Mouse (Mus musculus) MEL (cell line): ENCODE results near the gene 2900011O08Rik. TPM values are rescaled to one million over a fixed set of nuclear protein-coding genes. Genes with fewer than 3 reads are reported as not detected.

Experiments used
- DNase-seq: peaks from one replicate; pipeline ENCODE4 v3.0.0; 2011; ENCODE audit warnings: low read depth, low spot score
- H3K27ac ChIP-seq: 2 replicates; pipeline ENCODE4 v1.5.1; 2012; ENCODE audit warnings: low read depth, mild to moderate bottlenecking, control low read depth, low read length, moderate library complexity; ENCODE audit not compliant: control insufficient read depth
- H3K27me3 ChIP-seq, 2 experiments: fragments of 150-350 bp in 1 of 2; sonication (generic) in 1 of 2; 2 replicates each; pipeline ENCODE4 v1.6.1; 2012; ENCODE audit warnings: low read length in 2 of 2, mild to moderate bottlenecking in 2 of 2, improper control_type of control experiment in 1 of 2, moderate library complexity in 1 of 2; ENCODE audit not compliant: insufficient read depth in 2 of 2, control insufficient read depth in 1 of 2
- H3K36me3 ChIP-seq, 2 experiments: 2 replicates each; pipeline ENCODE4 v1.6.1; 2012 to 2014; ENCODE audit warnings: low read length in 2 of 2, improper control_type of control experiment in 1 of 2, inconsistent platforms in 1 of 2, mild to moderate bottlenecking in 1 of 2; ENCODE audit not compliant: insufficient read depth in 2 of 2, control insufficient read depth in 1 of 2
- H3K4me1 ChIP-seq, 2 experiments: fragments of 150-350 bp in 1 of 2; sonication (generic) in 1 of 2; 2 replicates each; pipeline ENCODE4 v1.6.1; 2012; ENCODE audit warnings: low read length in 2 of 2, improper control_type of control experiment in 1 of 2, mild to moderate bottlenecking in 1 of 2; ENCODE audit not compliant: insufficient read depth in 2 of 2, control insufficient read depth in 1 of 2
- H3K4me3 ChIP-seq, 2 experiments: fragments of 150-350 bp in 1 of 2; sonication (generic) in 1 of 2; 2 replicates each; pipeline ENCODE4 v1.5.1; 2012; ENCODE audit warnings: low read depth in 2 of 2, low read length in 2 of 2, mild to moderate bottlenecking in 2 of 2, moderate library complexity in 2 of 2, control low read depth in 1 of 2, improper control_type of control experiment in 1 of 2; ENCODE audit not compliant: control insufficient read depth in 1 of 2, insufficient read depth in 1 of 2
- H3K79me2 ChIP-seq: 2 replicates; pipeline ENCODE4 v1.6.1; 2012; ENCODE audit warnings: mild to moderate bottlenecking, low read length, moderate library complexity; ENCODE audit not compliant: control insufficient read depth, poor library complexity, insufficient read depth
- H3K9ac ChIP-seq: 2 replicates; pipeline ENCODE4 v1.6.1; 2012; ENCODE audit warnings: low read depth, mild to moderate bottlenecking, control low read depth, low read length, moderate library complexity; ENCODE audit not compliant: control insufficient read depth, poor library complexity, severe bottlenecking
- H3K9me3 ChIP-seq: fragments of 150-350 bp; sonication (generic); replicated peaks from 2 replicates; pipeline ENCODE4 v1.6.1; 2012; ENCODE audit warnings: mild to moderate bottlenecking, low read length, improper control_type of control experiment, moderate library complexity; ENCODE audit not compliant: insufficient read depth
- CHD1 ChIP-seq: IDR thresholded peaks from 2 replicates; pipeline ENCODE4 v1.6.1; 2012; ENCODE audit warnings: low read depth, mild to moderate bottlenecking, inconsistent platforms, low read length, improper control_type of control experiment
- EP300 ChIP-seq, 2 experiments: IDR thresholded peaks; 2 replicates each; pipeline ENCODE4 v1.6.1; 2011; ENCODE audit warnings: improper control_type of control experiment in 2 of 2, low read length in 2 of 2, low read depth in 1 of 2, mild to moderate bottlenecking in 1 of 2
- GABPA ChIP-seq: IDR thresholded peaks from 2 replicates; pipeline ENCODE4 v1.6.1; 2012; ENCODE audit warnings: low read depth, mild to moderate bottlenecking, inconsistent platforms, low read length, improper control_type of control experiment, moderate library complexity
- JUND ChIP-seq: IDR thresholded peaks from 2 replicates; pipeline ENCODE4 v1.6.1; 2011; ENCODE audit warnings: low read depth, mild to moderate bottlenecking, improper control_type of control experiment, low read length
- KAT2A ChIP-seq: conservative IDR thresholded peaks from 2 replicates; pipeline ENCODE4 v1.6.1; 2012; ENCODE audit warnings: low read depth, low read length, improper control_type of control experiment, inconsistent platforms
- MAFK ChIP-seq: IDR thresholded peaks from 2 replicates; pipeline ENCODE4 v1.6.1; 2011; ENCODE audit warnings: low read depth, mild to moderate bottlenecking, low read length, improper control_type of control experiment, borderline replicate concordance
- MYB ChIP-seq: IDR thresholded peaks from 2 replicates; pipeline ENCODE4 v1.6.1; 2011; ENCODE audit warnings: mild to moderate bottlenecking, low read depth, low read length, improper control_type of control experiment
- MYC ChIP-seq: IDR thresholded peaks from 2 replicates; pipeline ENCODE4 v1.6.1; 2011; ENCODE audit warnings: low read depth, mild to moderate bottlenecking, low read length, improper control_type of control experiment, moderate library complexity
- NRF1 ChIP-seq: IDR thresholded peaks from 2 replicates; pipeline ENCODE4 v1.6.1; 2014; ENCODE audit warnings: low read depth, mild to moderate bottlenecking, inconsistent platforms, low read length, improper control_type of control experiment, moderate library complexity; ENCODE audit not compliant: poor library complexity, insufficient read depth, severe bottlenecking
- POLR2AphosphoS5 ChIP-seq: IDR thresholded peaks from 2 replicates; pipeline ENCODE4 v1.6.1; 2012; ENCODE audit warnings: low read depth, borderline replicate concordance, mild to moderate bottlenecking, inconsistent platforms, low read length, moderate library complexity, mixed read lengths
- RAD21 ChIP-seq: IDR thresholded peaks from 2 replicates; pipeline ENCODE4 v1.6.1; 2011; ENCODE audit warnings: mild to moderate bottlenecking, low read depth, low read length, improper control_type of control experiment
- RCOR1 ChIP-seq: IDR thresholded peaks from 2 replicates; pipeline ENCODE4 v1.6.1; 2012; ENCODE audit warnings: low read depth, mild to moderate bottlenecking, inconsistent platforms, low read length, improper control_type of control experiment
- SMC3 ChIP-seq: IDR thresholded peaks from 2 replicates; pipeline ENCODE4 v1.6.1; 2011; ENCODE audit warnings: low read depth, low read length, improper control_type of control experiment
- ZC3H11A ChIP-seq: IDR thresholded peaks from 2 replicates; pipeline ENCODE4 v1.6.1; 2012; ENCODE audit warnings: low read depth, mild to moderate bottlenecking, inconsistent platforms, low read length, improper control_type of control experiment
- ZKSCAN1 ChIP-seq: IDR thresholded peaks from 2 replicates; pipeline ENCODE4 v1.6.1; 2012; ENCODE audit warnings: low read depth, mild to moderate bottlenecking, inconsistent platforms, low read length, improper control_type of control experiment, moderate library complexity
- ZNF384 ChIP-seq: IDR thresholded peaks from 2 replicates; pipeline ENCODE4 v1.6.1; 2012; ENCODE audit warnings: low read depth, mild to moderate bottlenecking, inconsistent platforms, low read length, improper control_type of control experiment
- polyA plus RNA-seq, 2 experiments: library from polyadenylated mRNA; stranded (reverse) in 1 of 2; unstranded in 1 of 2; fragments of >175 nt in 1 of 2; fragments of >200 nt in 1 of 2; gene quantifications; 2 replicates each; pipeline versions ENCODE4 v1.2.1 to v1.2.4; 2012; ENCODE audit warnings: low replicate concordance in 2 of 2, low read depth in 1 of 2; ENCODE audit not compliant: insufficient read length in 2 of 2, insufficient read depth in 1 of 2, missing spikeins in 1 of 2
- total RNA-seq: library from RNA; depleted of rRNA; stranded (reverse); fragments of 300-350 nt; gene quantifications from 2 replicates; pipeline ENCODE4 v1.2.3, GENCODE M21; 2012

The 2900011O08Rik gene
- total and polyA plus RNA-seq, 3 experiments = 0.04 TPM; not detected in 2

DNA sequence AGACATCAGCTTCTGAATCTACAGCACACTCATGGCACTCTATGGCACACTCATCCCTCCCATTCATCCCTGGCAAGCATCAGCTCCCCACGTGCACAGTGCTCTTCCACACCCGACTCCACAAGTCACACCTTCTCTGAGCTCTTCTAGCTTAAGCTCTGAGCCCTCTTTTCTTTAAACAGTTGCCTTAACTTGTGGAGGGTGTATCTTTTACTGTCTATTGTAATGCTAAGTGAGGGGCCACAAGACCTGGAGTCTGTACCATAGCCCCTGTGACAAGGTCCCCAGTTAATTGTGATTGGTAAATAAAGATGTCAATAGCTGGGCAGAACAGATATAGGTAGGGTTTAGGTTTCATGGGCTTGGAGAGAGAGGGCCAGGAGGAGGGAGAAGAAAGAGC lies 137.5 kb downstream of the 2900011O08Rik start:
- no peak overlapping the region for H3K9ac ChIP-seq
- no peak for DNase-seq
- H3K79me2 ChIP-seq = no peaks in the 10 kb centered on the region
- H3K9me3 ChIP-seq = no peaks in the 10 kb centered on the region
- H3K27me3 ChIP-seq = no peaks in the 10 kb centered on the region
- H3K4me3 ChIP-seq = no peak overlapping the region
- peaks cover 6 to 17% of the 10 kb centered on the region in 2 experiments for H3K4me1 ChIP-seq
- H3K27ac ChIP-seq = no peak overlapping the region
- peaks cover 8 to 25% of the 10 kb centered on the region in 2 experiments for H3K36me3 ChIP-seq
- no peak for TF ChIP-seq MAFK
- no peak for TF ChIP-seq MYB
- TF ChIP-seq ZKSCAN1 = no peak
- no peak for TF ChIP-seq POLR2AphosphoS5
- TF ChIP-seq CHD1 = no peak
- TF ChIP-seq ZC3H11A = no peak
- no peak for TF ChIP-seq ZNF384
- TF ChIP-seq RCOR1 = no peak
- no peak for TF ChIP-seq JUND
- TF ChIP-seq MYC = no peak
- no peak for TF ChIP-seq GABPA
- no peak for TF ChIP-seq EP300 (IDR thresholded peaks at IDR 0.05; ENCODE audit: low read depth in 1 of 2, low read length in 2 of 2)
- TF ChIP-seq KAT2A = no peak
- TF ChIP-seq SMC3 = no peak

DNA sequence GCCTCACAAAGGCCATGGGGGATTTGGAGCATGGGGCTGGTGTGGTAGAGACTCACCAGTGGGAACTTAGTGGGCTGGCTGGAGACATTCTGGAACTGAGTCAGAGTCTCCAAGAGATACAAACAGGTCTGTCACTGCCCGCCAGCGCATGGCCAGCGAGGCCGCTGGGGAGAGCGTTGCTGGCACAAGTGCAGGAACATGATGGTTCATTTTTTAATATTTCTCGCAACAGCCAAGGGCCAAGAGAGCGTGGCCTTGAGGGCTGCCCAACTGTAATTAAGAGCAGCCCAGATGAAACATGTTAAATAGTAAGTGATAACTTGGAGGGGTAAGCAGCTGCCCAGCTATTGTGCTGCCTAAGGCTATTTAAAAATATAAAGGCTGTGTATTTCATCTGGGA lies 138.3 kb downstream of the 2900011O08Rik start:
- no peaks in the 10 kb centered on the region for H3K27me3 ChIP-seq
- H3K9ac ChIP-seq = no peak overlapping the region
- peaks cover 6 to 22% of the 10 kb centered on the region in 2 experiments for H3K4me1 ChIP-seq
- no peak for DNase-seq
- H3K4me3 ChIP-seq = no peak overlapping the region
- H3K27ac ChIP-seq = no peak overlapping the region
- no peak for TF ChIP-seq RAD21
- TF ChIP-seq MAFK = no peak
- TF ChIP-seq NRF1 = no peak
- no peak for TF ChIP-seq RCOR1
- no peak for TF ChIP-seq ZKSCAN1
- TF ChIP-seq JUND = no peak
- H3K9me3 ChIP-seq = no peaks in the 10 kb centered on the region
- no peaks in the 10 kb centered on the region for H3K79me2 ChIP-seq
- peaks cover 8 to 33% of the 10 kb centered on the region in 2 experiments for H3K36me3 ChIP-seq
